Mouse (Mus musculus): ENCODE measurements around the gene Gpsm2.

DNA sequence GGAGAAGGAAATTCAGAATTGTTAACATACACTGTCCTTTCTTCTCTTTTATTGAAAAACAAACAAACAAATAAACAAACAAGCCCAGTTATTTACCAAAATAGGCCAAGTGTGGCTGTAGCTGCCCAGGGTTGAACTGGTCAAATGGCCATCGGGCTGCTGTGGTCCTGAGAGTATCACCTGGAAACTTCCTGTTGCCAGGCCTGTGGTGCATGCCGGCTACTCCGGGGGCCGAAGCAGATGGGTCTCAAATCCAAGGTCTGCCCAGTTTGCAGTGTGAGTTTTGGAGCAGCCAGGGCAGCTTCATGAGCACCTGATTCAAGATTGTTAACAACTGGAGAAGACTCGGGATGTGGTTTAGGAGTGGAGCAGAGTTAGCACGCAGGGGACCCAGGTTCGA is 43.4 kb upstream of the Gpsm2 start:
- TF ChIP-seq CTCF (IDR thresholded peaks at IDR 0.05; ENCODE audit: borderline replicate concordance, extremely low read depth, insufficient read depth, insufficient read length) (no peak), POLR2A (IDR thresholded peaks at IDR 0.05; ENCODE audit: borderline replicate concordance, extremely low read depth, insufficient read depth, insufficient read length, poor library complexity, severe bottlenecking) (no peak)
